Mouse (Mus musculus): ENCODE measurements around the gene Eps15. TPM values are rescaled to one million over a fixed set of nuclear protein-coding genes. Genes with fewer than 3 reads are reported as not detected.

The Eps15 gene
- polyA plus RNA-seq, 1 experiment = 54.0 TPM

DNA sequence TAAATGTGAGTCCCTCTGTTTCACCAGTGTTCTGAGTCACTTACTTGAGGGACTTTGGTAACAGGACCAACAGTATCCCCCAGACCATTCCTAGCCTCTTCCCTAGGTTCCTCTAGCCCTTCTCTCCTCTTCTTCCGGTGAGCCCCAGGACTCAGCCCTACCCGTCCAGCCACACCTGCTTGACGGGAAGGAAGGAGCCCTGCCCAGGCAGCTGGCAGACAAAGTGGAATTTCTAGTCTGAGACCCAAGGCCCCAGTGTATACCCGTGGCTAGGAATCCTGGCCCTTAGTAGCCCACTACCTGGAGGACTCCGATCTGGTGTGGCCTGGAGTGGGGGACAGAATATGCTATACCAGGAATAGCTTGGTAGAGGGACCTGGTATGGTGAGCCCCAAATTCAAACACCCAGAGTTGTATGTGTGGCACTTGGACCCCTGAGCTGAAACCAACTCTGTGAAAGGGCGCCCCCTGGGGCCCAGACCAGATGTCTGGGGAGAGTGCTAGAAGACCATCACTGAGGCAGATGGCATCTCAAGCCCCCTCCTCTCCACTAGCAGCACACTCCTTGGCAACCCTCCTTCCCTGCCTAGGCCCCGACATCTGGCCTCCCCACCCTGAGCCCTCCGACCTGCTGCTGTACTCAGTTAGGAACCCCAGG is 140.2 kb downstream of the Eps15 start:
- TF ChIP-seq POLR2A (IDR thresholded peaks at IDR 0.05; ENCODE audit: borderline replicate concordance, control insufficient read depth, low read depth, low read length) (no peak), CTCF (IDR thresholded peaks at IDR 0.05; ENCODE audit: control insufficient read depth, insufficient read depth, low read length) (peak; percentile 44; the same call in 1 of the 2 replicates)
- H3K4me3 ChIP-seq (replicated peaks; ENCODE audit: control insufficient read depth, low read depth, low read length) = no peak overlapping the region
- 76% methylated on average over 8 of the region's 8 CpGs for WGBS

DNA sequence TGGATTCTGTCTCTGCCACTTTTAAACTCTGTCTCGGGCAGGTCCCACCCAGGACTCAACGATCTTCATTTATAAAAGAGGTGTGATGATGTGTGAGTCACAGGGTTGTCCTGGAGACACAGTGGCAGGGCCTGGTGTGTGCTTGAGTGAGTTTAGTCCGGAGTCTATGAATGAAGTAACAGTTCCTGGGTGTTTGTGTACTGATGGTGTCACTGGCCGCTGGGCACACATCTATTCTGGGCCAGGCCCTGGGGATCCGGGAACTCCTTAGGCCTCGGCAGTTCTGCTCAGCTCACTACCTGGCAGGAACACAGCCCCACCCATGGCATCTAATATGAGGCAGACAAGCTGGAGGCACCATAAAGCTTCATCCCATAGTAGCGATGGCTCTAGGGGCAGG is 141.5 kb downstream of the Eps15 start:
- H3K4me3 ChIP-seq (replicated peaks; ENCODE audit: control insufficient read depth, low read depth, low read length) = no peak overlapping the region
- WGBS = 87% methylated on average over 7 of the region's 7 CpGs
- no peak overlapping the region for H3K27ac ChIP-seq (ENCODE audit: control insufficient read depth, insufficient read depth, low read depth, low read length, poor library complexity)
- no peaks in the 10 kb centered on the region for H3K4me1 ChIP-seq (ENCODE audit: control insufficient read depth, insufficient read depth, low read length)
- TF ChIP-seq POLR2A (IDR thresholded peaks at IDR 0.05; ENCODE audit: borderline replicate concordance, control insufficient read depth, low read depth, low read length) (no peak), CTCF (IDR thresholded peaks at IDR 0.05; ENCODE audit: control insufficient read depth, insufficient read depth, low read length) (no peak)

More for the DNA sequence above, 140.2 kb downstream of the Eps15 start:
- Histone ChIP-seq H3K4me1 (ENCODE audit: control insufficient read depth, insufficient read depth, low read length) (no peaks in the 10 kb centered on the region), H3K27ac (ENCODE audit: control insufficient read depth, insufficient read depth, low read depth, low read length, poor library complexity) (no peak overlapping the region)

GRCm38 (mm10) chr4:109422436-109422835 is 142.4 kb downstream of the Eps15 start:
- H3K27ac ChIP-seq (ENCODE audit: control insufficient read depth, insufficient read depth, low read depth, low read length, poor library complexity) = no peak overlapping the region
- 84% methylated on average over 6 of the region's 6 CpGs for WGBS
- no peaks in the 10 kb centered on the region for H3K4me1 ChIP-seq (ENCODE audit: control insufficient read depth, insufficient read depth, low read length)
- no peak overlapping the region for H3K4me3 ChIP-seq (replicated peaks; ENCODE audit: control insufficient read depth, low read depth, low read length)
- no peak for TF ChIP-seq CTCF (IDR thresholded peaks at IDR 0.05; ENCODE audit: control insufficient read depth, insufficient read depth, low read length)
- no peak for TF ChIP-seq POLR2A (IDR thresholded peaks at IDR 0.05; ENCODE audit: borderline replicate concordance, control insufficient read depth, low read depth, low read length)

DNA sequence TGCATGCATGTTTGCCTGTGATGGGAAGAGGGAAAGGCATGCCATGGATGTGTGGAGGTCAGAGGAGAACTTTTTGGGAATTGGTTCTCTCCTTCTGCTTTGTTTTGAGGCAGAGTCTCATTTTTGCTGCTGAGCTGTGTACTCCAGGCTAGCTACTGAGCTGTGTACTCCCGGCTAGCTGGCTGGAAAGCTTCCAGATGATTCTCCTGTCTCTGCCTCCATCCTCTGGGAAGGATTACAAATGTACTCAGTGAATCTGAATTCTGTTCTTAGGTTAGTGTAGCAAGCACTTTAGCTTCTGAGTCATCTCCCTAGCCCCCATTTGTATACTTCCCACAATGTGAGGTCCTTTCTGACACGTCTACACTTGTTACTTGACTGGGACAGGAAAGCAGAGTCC is 143.4 kb downstream of the Eps15 start:
- no peak overlapping the region for H3K27ac ChIP-seq (ENCODE audit: control insufficient read depth, insufficient read depth, low read depth, low read length, poor library complexity)
- H3K4me3 ChIP-seq (replicated peaks; ENCODE audit: control insufficient read depth, low read depth, low read length) = no peak overlapping the region
- TF ChIP-seq CTCF (IDR thresholded peaks at IDR 0.05; ENCODE audit: control insufficient read depth, insufficient read depth, low read length) (no peak), POLR2A (IDR thresholded peaks at IDR 0.05; ENCODE audit: borderline replicate concordance, control insufficient read depth, low read depth, low read length) (no peak)
- WGBS = 76% methylated on average over 2 of the region's 2 CpGs
- H3K4me1 ChIP-seq (ENCODE audit: control insufficient read depth, insufficient read depth, low read length) = no peaks in the 10 kb centered on the region

DNA sequence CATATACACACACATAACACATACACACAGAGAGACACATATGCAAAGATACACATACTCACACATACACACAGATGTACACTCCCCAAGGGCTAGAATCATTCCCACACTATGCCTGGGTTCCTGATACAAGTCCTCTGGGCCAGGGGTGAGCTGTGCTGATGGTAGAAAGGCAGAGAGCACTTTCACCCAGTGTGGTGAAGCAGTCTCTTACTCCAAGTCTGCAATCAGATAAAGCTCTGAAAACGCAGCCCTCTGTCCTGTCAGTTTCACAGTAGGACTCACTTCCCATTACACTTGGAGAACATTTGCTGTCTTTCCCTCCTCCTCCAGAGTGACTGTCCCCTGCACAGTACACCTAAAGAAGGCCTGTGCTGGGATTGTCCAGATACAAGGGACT is 147.0 kb downstream of the Eps15 start:
- no peak overlapping the region for H3K4me3 ChIP-seq (replicated peaks; ENCODE audit: control insufficient read depth, low read depth, low read length)
- TF ChIP-seq CTCF (IDR thresholded peaks at IDR 0.05; ENCODE audit: control insufficient read depth, insufficient read depth, low read length) = no peak
- TF ChIP-seq POLR2A (IDR thresholded peaks at IDR 0.05; ENCODE audit: borderline replicate concordance, control insufficient read depth, low read depth, low read length) = no peak
- no peaks in the 10 kb centered on the region for H3K4me1 ChIP-seq (ENCODE audit: control insufficient read depth, insufficient read depth, low read length)
- 37% methylated on average over 1 of the region's 1 CpGs for WGBS
- H3K27ac ChIP-seq (ENCODE audit: control insufficient read depth, insufficient read depth, low read depth, low read length, poor library complexity) = no peak overlapping the region

DNA sequence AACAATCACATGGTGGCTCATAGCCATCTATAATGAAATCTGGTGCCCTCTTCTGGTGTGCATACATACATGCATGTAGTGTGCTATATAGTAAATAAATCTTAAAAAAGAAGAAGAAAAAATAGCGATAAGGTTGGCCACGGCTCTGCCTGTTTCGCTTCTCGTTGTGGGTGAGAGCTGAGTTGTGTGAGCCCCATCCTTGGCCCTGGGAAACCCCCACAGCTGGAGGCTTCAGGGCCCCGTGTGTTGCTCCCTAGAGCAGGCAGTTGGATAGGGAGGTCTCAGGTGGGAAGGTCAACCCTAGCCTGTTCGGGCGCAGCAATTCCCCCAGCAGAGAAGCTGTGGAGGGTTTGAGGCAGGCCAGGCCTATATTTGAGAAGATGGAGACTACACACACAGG is 150.2 kb downstream of the Eps15 start:
- no peak for TF ChIP-seq CTCF (IDR thresholded peaks at IDR 0.05; ENCODE audit: control insufficient read depth, insufficient read depth, low read length)
- TF ChIP-seq POLR2A (IDR thresholded peaks at IDR 0.05; ENCODE audit: borderline replicate concordance, control insufficient read depth, low read depth, low read length) = no peak
- H3K4me3 ChIP-seq (replicated peaks; ENCODE audit: control insufficient read depth, low read depth, low read length) = no peak overlapping the region
- no peak overlapping the region for H3K27ac ChIP-seq (ENCODE audit: control insufficient read depth, insufficient read depth, low read depth, low read length, poor library complexity)
- H3K4me1 ChIP-seq (ENCODE audit: control insufficient read depth, insufficient read depth, low read length) = no peaks in the 10 kb centered on the region
- 69% methylated on average over 7 of the region's 7 CpGs for WGBS

DNA sequence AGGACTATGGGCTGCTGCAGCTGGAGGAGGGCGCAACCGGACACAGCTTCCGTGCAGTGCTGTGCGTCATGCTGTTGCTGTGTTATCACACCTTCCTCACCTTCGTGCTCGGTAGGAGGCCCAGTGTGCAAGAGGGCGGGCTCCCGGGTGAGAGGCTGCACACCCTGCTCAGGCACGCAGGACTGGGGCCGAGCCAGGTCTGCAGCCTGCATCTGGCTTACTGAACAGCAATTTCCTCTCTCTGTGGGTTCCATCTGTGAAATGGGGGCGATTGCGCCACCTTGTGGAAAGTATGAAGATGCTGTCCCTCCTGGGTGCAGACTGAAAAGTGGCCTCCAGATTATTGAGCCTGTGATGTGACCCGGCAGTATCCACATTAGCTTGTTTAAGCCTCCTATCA is 150.8 kb downstream of the Eps15 start:
- Histone ChIP-seq H3K4me3 (replicated peaks; ENCODE audit: control insufficient read depth, low read depth, low read length) (no peak overlapping the region), H3K4me1 (ENCODE audit: control insufficient read depth, insufficient read depth, low read length) (no peaks in the 10 kb centered on the region), H3K27ac (ENCODE audit: control insufficient read depth, insufficient read depth, low read depth, low read length, poor library complexity) (no peak overlapping the region)
- WGBS = 31% methylated on average over 13 of the region's 13 CpGs
- TF ChIP-seq POLR2A (IDR thresholded peaks at IDR 0.05; ENCODE audit: borderline replicate concordance, control insufficient read depth, low read depth, low read length) (no peak), CTCF (IDR thresholded peaks at IDR 0.05; ENCODE audit: control insufficient read depth, insufficient read depth, low read length) (peak; percentile 81)

DNA sequence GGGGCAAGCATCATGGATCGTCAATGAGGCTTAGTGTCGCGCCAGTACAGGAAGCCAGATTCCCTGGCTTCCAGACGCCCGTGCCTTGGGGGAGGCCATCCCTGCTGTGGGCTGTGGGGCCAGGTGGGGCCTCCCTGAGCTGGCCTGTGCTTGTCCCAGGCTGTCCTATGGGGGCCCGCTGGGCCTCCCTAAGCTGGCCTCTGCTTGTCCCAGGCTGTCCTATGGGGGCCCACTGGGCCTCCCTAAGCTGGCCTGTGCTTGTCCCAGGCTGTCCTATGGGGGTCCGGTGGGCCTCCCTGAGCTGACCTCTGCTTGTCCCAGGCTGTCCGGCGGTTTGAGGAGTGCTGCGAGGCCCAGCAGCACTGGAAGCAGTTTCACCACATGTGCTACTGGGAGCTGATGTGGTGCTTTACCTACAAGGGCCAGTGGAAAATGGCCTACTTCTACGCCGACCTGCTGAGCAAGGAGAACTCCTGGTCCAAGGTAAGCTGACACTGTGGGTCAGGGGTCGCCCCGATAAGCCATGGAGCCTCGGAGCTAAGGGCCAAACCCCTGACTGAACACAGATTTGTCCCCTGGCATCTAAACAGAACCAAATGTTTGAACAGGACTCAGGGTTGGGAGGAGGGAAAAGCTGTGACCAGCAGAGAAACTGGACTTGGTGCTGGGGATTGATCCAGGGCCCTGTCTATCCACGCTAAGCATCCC is 152.8 kb downstream of the Eps15 start:
- 88% methylated on average over 16 of the region's 16 CpGs for whole genome bisulfite sequencing
- H3K4me3 ChIP-seq (replicated peaks; ENCODE audit: control insufficient read depth, low read depth, low read length) = no peak overlapping the region
- TF ChIP-seq CTCF (IDR thresholded peaks at IDR 0.05; ENCODE audit: control insufficient read depth, insufficient read depth, low read length) (no peak), POLR2A (IDR thresholded peaks at IDR 0.05; ENCODE audit: borderline replicate concordance, control insufficient read depth, low read depth, low read length) (no peak)
- no peak overlapping the region for H3K27ac ChIP-seq (ENCODE audit: control insufficient read depth, insufficient read depth, low read depth, low read length, poor library complexity)
- H3K4me1 ChIP-seq (ENCODE audit: control insufficient read depth, insufficient read depth, low read length) = no peaks in the 10 kb centered on the region

All from bone marrow, adult 2 months (tissue).